Comparison of ENCODE assay signal across 8 mouse cellular contexts in genomic region chr9:20383659-20384058, GRCm38 (mm10). TPM values are rescaled to one million over a fixed set of nuclear protein-coding genes. Genes with fewer than 3 reads are reported as not detected.
DNase-seq lines count a peak whose midpoint lies in the region; ATAC-seq and TF ChIP-seq lines count a peak whose summit lies in the region.
"Had no signal": no experiment of that assay in that cellular context is flagged by ENCODE, and none has a peak within 500 bp of the region (broad histone marks: within the 10 kb centered on the region; RNA-seq: fewer than 3 reads in every experiment).

No protein-coding gene starts in this region.

- no peaks in the 10 kb centered on the region for H3K9me3 ChIP-seq in lung, embryonic 14.5 days (ENCODE audit: low read depth, low read length)
- no peaks in the 10 kb centered on the region for H3K9me3 ChIP-seq in embryonic facial prominence, embryonic 15.5 days (replicated peaks)
- no peaks in the 10 kb centered on the region for H3K9me3 ChIP-seq in intestine, embryonic 16.5 days (ENCODE audit: control insufficient read depth, low read length)
- H3K9me3 ChIP-seq in neural tube, embryonic 14.5 days (ENCODE audit: control insufficient read depth, low read length), result no peaks in the 10 kb centered on the region

- H3K27ac ChIP-seq in lung, embryonic 14.5 days (ENCODE audit: low read depth), result no peak overlapping the region
- no peak overlapping the region for H3K27ac ChIP-seq in embryonic facial prominence, embryonic 15.5 days (replicated peaks)
- H3K27ac ChIP-seq in intestine, embryonic 16.5 days (ENCODE audit: low read length), result no peak overlapping the region
- no peak overlapping the region for H3K27ac ChIP-seq in neural tube, embryonic 14.5 days (ENCODE audit: low read depth, low read length)

- H3K4me3 ChIP-seq in lung, embryonic 14.5 days (ENCODE audit: low read depth, low read length), result 0 out of 2 replicates have a peak overlapping the region, but pooled peaks have one; percentile 65
- peak overlapping the region; percentile 69; the same call in 1 of the 2 replicates for H3K4me3 ChIP-seq in embryonic facial prominence, embryonic 15.5 days (replicated peaks)
- H3K4me3 ChIP-seq in intestine, embryonic 16.5 days (ENCODE audit: low read length), result no peak overlapping the region
- 0 out of 2 replicates have a peak overlapping the region, but pooled peaks have one; percentile 59 for H3K4me3 ChIP-seq in neural tube, embryonic 14.5 days (ENCODE audit: low read depth, low read length)

- no peak for ATAC-seq in lung, embryonic 14.5 days (ENCODE audit: insufficient read depth)
- ATAC-seq in embryonic facial prominence, embryonic 15.5 days (ENCODE audit: insufficient number of reproducible peaks, low FRiP score, low TSS enrichment, low read depth), result no peak
- ATAC-seq in intestine, embryonic 16.5 days, result no peak
- no peak for ATAC-seq in neural tube, embryonic 14.5 days (ENCODE audit: low read depth)

- no peaks in the 10 kb centered on the region for H3K36me3 ChIP-seq in lung, embryonic 14.5 days (ENCODE audit: insufficient read depth)
- H3K36me3 ChIP-seq in embryonic facial prominence, embryonic 15.5 days, result no peaks in the 10 kb centered on the region
- no peaks in the 10 kb centered on the region for H3K36me3 ChIP-seq in intestine, embryonic 16.5 days (ENCODE audit: control insufficient read depth, insufficient read depth, low read length)
- no peaks in the 10 kb centered on the region for H3K36me3 ChIP-seq in neural tube, embryonic 14.5 days (ENCODE audit: control insufficient read depth, insufficient read depth, low read length)

- no peaks in the 10 kb centered on the region for H3K4me1 ChIP-seq in lung, embryonic 14.5 days (ENCODE audit: insufficient read depth)
- peaks cover 11% of the 10 kb centered on the region; the same call in 1 of the 2 replicates for H3K4me1 ChIP-seq in embryonic facial prominence, embryonic 15.5 days
- H3K4me1 ChIP-seq in intestine, embryonic 16.5 days (ENCODE audit: control insufficient read depth, insufficient read depth, low read length), result peaks cover 4% of the 10 kb centered on the region; the same call in 1 of the 2 replicates
- H3K4me1 ChIP-seq in neural tube, embryonic 14.5 days (ENCODE audit: control insufficient read depth, insufficient read depth, low read length), result 0 out of 2 replicates have a peak, but pooled peaks cover 3% of the 10 kb centered on the region

- H3K27me3 ChIP-seq in lung, embryonic 14.5 days (ENCODE audit: insufficient read depth, low read length), result no peaks in the 10 kb centered on the region
- no peaks in the 10 kb centered on the region for H3K27me3 ChIP-seq in embryonic facial prominence, embryonic 15.5 days
- no peaks in the 10 kb centered on the region for H3K27me3 ChIP-seq in intestine, embryonic 16.5 days (replicated peaks; ENCODE audit: control insufficient read depth, insufficient read depth, low read length)
- H3K27me3 ChIP-seq in neural tube, embryonic 14.5 days (ENCODE audit: control insufficient read depth, insufficient read depth, low read length), result no peaks in the 10 kb centered on the region

- H3K9ac ChIP-seq in lung, embryonic 14.5 days, result no peak overlapping the region
- no peak overlapping the region for H3K9ac ChIP-seq in embryonic facial prominence, embryonic 15.5 days
- no peak overlapping the region for H3K9ac ChIP-seq in intestine, embryonic 16.5 days (ENCODE audit: low read depth, low read length)
- no peak overlapping the region; the same call in 1 of the 2 replicates for H3K9ac ChIP-seq in neural tube, embryonic 14.5 days (replicated peaks; ENCODE audit: low read depth, low read length)

- 82% methylated on average over 7 of the region's 7 CpGs for WGBS in lung, embryonic 14.5 days
- WGBS in embryonic facial prominence, embryonic 15.5 days, result 87% methylated on average over 7 of the region's 7 CpGs
- 86% methylated on average over 7 of the region's 7 CpGs for WGBS in intestine, embryonic 16.5 days
- 91% methylated on average over 7 of the region's 7 CpGs for WGBS in neural tube, embryonic 14.5 days

- TF ChIP-seq CTCF in lung, embryonic 14.5 days (IDR thresholded peaks at IDR 0.05; ENCODE audit: low read depth), result no peak

- peak overlapping the region; percentile 77 for H3K4me2 ChIP-seq in lung, embryonic 14.5 days
- peak overlapping the region; percentile 70 for H3K4me2 ChIP-seq in embryonic facial prominence, embryonic 15.5 days (replicated peaks)
- 0 out of 2 replicates have a peak overlapping the region, but pooled peaks have one; percentile 16 for H3K4me2 ChIP-seq in intestine, embryonic 16.5 days (ENCODE audit: low read depth, low read length)
- peak overlapping the region; percentile 56 for H3K4me2 ChIP-seq in neural tube, embryonic 14.5 days (ENCODE audit: low read depth, low read length)

- DNase-seq in lung, embryonic 14.5 days, result no peak
- DNase-seq in lung, postnatal 36 days, result no peak
- DNase-seq in testis, postnatal 10 days (ENCODE audit: low spot score), result no peak
- no peak for DNase-seq in layer of hippocampus, adult 11-12 months (ENCODE audit: low spot score)
- DNase-seq: cerebellum, postnatal 14 days had no signal

RNA-seq across cellular contexts. Expression of gene Zfp560, which starts 1.3 kb away (rescaled TPM):
- polyA plus RNA-seq in lung, embryonic 14.5 days (2014; fragmentation: Nextera tagmentation; extraction: Ambion mirVana), result 37.8 and 39.7 TPM in 2 replicates
- polyA plus RNA-seq in embryonic facial prominence, embryonic 15.5 days (2015; fragmentation: Nextera tagmentation; extraction: Ambion mirVana), result 33.8 and 35.2 TPM in 2 replicates
- 22.8 and 25.9 TPM in 2 replicates for polyA plus RNA-seq in intestine, embryonic 16.5 days (2015; fragmentation: Nextera tagmentation; extraction: Ambion mirVana)
- 38.6 and 43.5 TPM in 2 replicates for polyA plus RNA-seq in neural tube, embryonic 14.5 days (2014; fragmentation: Nextera tagmentation; extraction: Ambion mirVana)

RNA-seq across cellular contexts. Expression of gene Olfr18, which starts 47.8 kb away (rescaled TPM):
- polyA plus RNA-seq in lung, embryonic 14.5 days (2014; fragmentation: Nextera tagmentation; extraction: Ambion mirVana), result not detected in 2 replicates
- polyA plus RNA-seq in embryonic facial prominence, embryonic 15.5 days (2015; fragmentation: Nextera tagmentation; extraction: Ambion mirVana), result not detected in 2 replicates
- polyA plus RNA-seq in intestine, embryonic 16.5 days (2015; fragmentation: Nextera tagmentation; extraction: Ambion mirVana), result not detected in 2 replicates
- polyA plus RNA-seq in neural tube, embryonic 14.5 days (2014; fragmentation: Nextera tagmentation; extraction: Ambion mirVana), result 0.13 TPM in 1 of 2 replicates, not detected in the other

Comparison
In these comparisons a context has a peak if more than half of its experiments do, and no peak if none do; other contexts are left out.
1. H3K4me2 ChIP-seq: peak in every context shown above with its lines; median percentile 77 in lung, embryonic 14.5 days; 70 in embryonic facial prominence, embryonic 15.5 days; 56 in neural tube, embryonic 14.5 days; 16 in intestine, embryonic 16.5 days.